Comparison of ENCODE assay signal across 32 mouse cellular contexts in the genomic region with DNA sequence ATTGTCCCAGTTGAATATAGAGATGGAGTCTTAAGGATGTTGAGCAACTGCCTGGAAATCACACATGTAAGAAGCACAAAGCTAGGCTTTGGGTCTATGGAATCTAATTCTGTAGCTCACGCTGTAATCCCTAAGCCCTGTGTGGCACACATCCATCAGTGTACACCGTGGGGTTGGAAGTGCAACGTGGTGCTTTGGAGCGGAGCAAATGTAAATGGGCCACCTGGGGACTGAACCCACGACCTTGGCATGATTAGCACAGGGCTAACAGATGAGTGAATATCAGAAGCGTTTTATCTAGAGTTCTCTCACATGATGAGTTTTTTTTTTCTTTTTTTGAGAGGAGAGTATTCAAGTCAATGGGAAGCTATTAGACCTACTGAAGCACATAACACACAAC.
DNase-seq lines count a peak whose midpoint lies in the region; ATAC-seq lines count a peak whose summit lies in the region.
"Had no signal": no experiment of that assay in that cellular context is flagged by ENCODE, and none has a peak within 500 bp of the region (broad histone marks: within the 10 kb centered on the region; RNA-seq: fewer than 3 reads in every experiment).

No protein-coding gene starts in this region.

- no peak overlapping the region for H3K27ac ChIP-seq in hindbrain, embryonic 12.5 days
- no peak overlapping the region for H3K27ac ChIP-seq in hindbrain, embryonic 10.5 days
- no peak overlapping the region for H3K27ac ChIP-seq in neural tube, embryonic 11.5 days (ENCODE audit: low read depth, low read length)
- no peak overlapping the region for H3K27ac ChIP-seq in neural tube, embryonic 15.5 days (replicated peaks)
- H3K27ac ChIP-seq: embryonic facial prominence, embryonic 10.5 days; embryonic facial prominence, embryonic 15.5 days; forebrain, embryonic 13.5 days; heart, embryonic 10.5 days; heart, embryonic 15.5 days; kidney, postnatal 0 days; limb, embryonic 10.5 days; limb, embryonic 15.5 days; liver, embryonic 13.5 days had no signal

- H3K9ac ChIP-seq in hindbrain, embryonic 12.5 days, result no peak overlapping the region
- H3K9ac ChIP-seq in neural tube, embryonic 11.5 days (ENCODE audit: low read length), result no peak overlapping the region
- H3K9ac ChIP-seq in neural tube, embryonic 15.5 days (replicated peaks), result no peak overlapping the region
- H3K9ac ChIP-seq: embryonic facial prominence, embryonic 15.5 days; forebrain, embryonic 13.5 days; heart, embryonic 15.5 days; limb, embryonic 15.5 days; liver, embryonic 13.5 days had no signal

- H3K36me3 ChIP-seq in hindbrain, embryonic 12.5 days, result no peaks in the 10 kb centered on the region
- no peaks in the 10 kb centered on the region for H3K36me3 ChIP-seq in hindbrain, embryonic 10.5 days
- no peaks in the 10 kb centered on the region for H3K36me3 ChIP-seq in neural tube, embryonic 11.5 days (ENCODE audit: control insufficient read depth, insufficient read depth, low read length)
- no peaks in the 10 kb centered on the region for H3K36me3 ChIP-seq in neural tube, embryonic 15.5 days
- H3K36me3 ChIP-seq: embryonic facial prominence, embryonic 10.5 days; embryonic facial prominence, embryonic 15.5 days; heart, embryonic 10.5 days; heart, embryonic 15.5 days; limb, embryonic 10.5 days; limb, embryonic 15.5 days; liver, embryonic 13.5 days had no signal

- H3K4me1 ChIP-seq in hindbrain, embryonic 12.5 days, result no peaks in the 10 kb centered on the region
- no peaks in the 10 kb centered on the region for H3K4me1 ChIP-seq in hindbrain, embryonic 10.5 days (replicated peaks)
- H3K4me1 ChIP-seq in neural tube, embryonic 11.5 days (ENCODE audit: control insufficient read depth, insufficient read depth, low read length), result no peaks in the 10 kb centered on the region
- no peaks in the 10 kb centered on the region for H3K4me1 ChIP-seq in neural tube, embryonic 15.5 days
- H3K4me1 ChIP-seq: embryonic facial prominence, embryonic 10.5 days; embryonic facial prominence, embryonic 15.5 days; forebrain, embryonic 13.5 days; heart, embryonic 10.5 days; heart, embryonic 15.5 days; limb, embryonic 10.5 days; limb, embryonic 15.5 days; liver, embryonic 13.5 days; megakaryocyte, embryonic 14.5 days had no signal

- DNase-seq in cerebellum, postnatal 10 days, result peak; percentile 26 to 61
- DNase-seq in cerebellum, postnatal 36 days, result no peak
- no peak for DNase-seq in hindbrain, embryonic 10.5 days (ENCODE audit: low spot score)
- DNase-seq in neural tube, embryonic 11.5 days (ENCODE audit: low spot score), result peak; percentile 68
- DNase-seq: adrenal gland, adult 2 months; adrenal gland, postnatal 36 days; cerebellum, adult 8-10 months; gastrocnemius, postnatal 25 days; heart, adult 11 months; kidney, adult 8-10 months; kidney, postnatal 4 days; liver, embryonic 13.5 days; lung, adult 18-20 months; lung, postnatal 4 days; spleen, adult 18-20 months; thymus, postnatal 14 days had no signal

- H3K4me2 ChIP-seq in hindbrain, embryonic 12.5 days (replicated peaks), result no peak overlapping the region
- H3K4me2 ChIP-seq in neural tube, embryonic 11.5 days (ENCODE audit: low read depth), result no peak overlapping the region
- H3K4me2 ChIP-seq in neural tube, embryonic 15.5 days, result no peak overlapping the region
- H3K4me2 ChIP-seq: embryonic facial prominence, embryonic 15.5 days; forebrain, embryonic 13.5 days; heart, embryonic 15.5 days; limb, embryonic 15.5 days; liver, embryonic 13.5 days had no signal

- no peaks in the 10 kb centered on the region for H3K9me3 ChIP-seq in hindbrain, embryonic 12.5 days (replicated peaks)
- H3K9me3 ChIP-seq in hindbrain, embryonic 10.5 days, result no peaks in the 10 kb centered on the region
- no peaks in the 10 kb centered on the region for H3K9me3 ChIP-seq in neural tube, embryonic 11.5 days (ENCODE audit: control insufficient read depth, low read length)
- H3K9me3 ChIP-seq in neural tube, embryonic 15.5 days (replicated peaks), result no peaks in the 10 kb centered on the region
- H3K9me3 ChIP-seq: embryonic facial prominence, embryonic 10.5 days; embryonic facial prominence, embryonic 15.5 days; forebrain, embryonic 13.5 days; heart, embryonic 10.5 days; heart, embryonic 15.5 days; limb, embryonic 10.5 days; limb, embryonic 15.5 days had no signal

- no peak overlapping the region for H3K4me3 ChIP-seq in hindbrain, embryonic 12.5 days
- H3K4me3 ChIP-seq in hindbrain, embryonic 10.5 days, result no peak overlapping the region
- no peak overlapping the region for H3K4me3 ChIP-seq in neural tube, embryonic 11.5 days (ENCODE audit: low read depth, low read length)
- no peak overlapping the region for H3K4me3 ChIP-seq in neural tube, embryonic 15.5 days (replicated peaks)
- H3K4me3 ChIP-seq: embryonic facial prominence, embryonic 10.5 days; embryonic facial prominence, embryonic 15.5 days; forebrain, embryonic 13.5 days; heart, embryonic 10.5 days; heart, embryonic 15.5 days; limb, embryonic 10.5 days; limb, embryonic 15.5 days; liver, embryonic 13.5 days; megakaryocyte, embryonic 14.5 days had no signal

- no peaks in the 10 kb centered on the region for H3K27me3 ChIP-seq in hindbrain, embryonic 12.5 days
- no peaks in the 10 kb centered on the region for H3K27me3 ChIP-seq in hindbrain, embryonic 10.5 days (ENCODE audit: insufficient read depth, poor library complexity, severe bottlenecking)
- no peaks in the 10 kb centered on the region for H3K27me3 ChIP-seq in neural tube, embryonic 11.5 days (ENCODE audit: control insufficient read depth, insufficient read depth, low read length)
- no peaks in the 10 kb centered on the region for H3K27me3 ChIP-seq in neural tube, embryonic 15.5 days (replicated peaks)
- H3K27me3 ChIP-seq: CH12.LX; embryonic facial prominence, embryonic 15.5 days; forebrain, embryonic 13.5 days; heart, embryonic 15.5 days; limb, embryonic 15.5 days; liver, embryonic 13.5 days; megakaryocyte, embryonic 14.5 days had no signal

- 46% methylated on average over 6 of the region's 6 CpGs for WGBS in hindbrain, embryonic 12.5 days
- 71% methylated on average over 6 of the region's 6 CpGs for WGBS in hindbrain, embryonic 10.5 days
- 58% methylated on average over 6 of the region's 6 CpGs for WGBS in neural tube, embryonic 11.5 days
- 30% methylated on average over 6 of the region's 6 CpGs for WGBS in neural tube, embryonic 15.5 days

- peak; percentile 63; the same call in 1 of the 2 replicates for ATAC-seq in hindbrain, embryonic 12.5 days (ENCODE audit: low FRiP score)
- peak; percentile 78 for ATAC-seq in neural tube, embryonic 11.5 days (ENCODE audit: insufficient read depth, low FRiP score, low TSS enrichment)
- ATAC-seq in neural tube, embryonic 15.5 days (ENCODE audit: low FRiP score), result no peak
- ATAC-seq in megakaryocyte-erythroid progenitor cell, adult 5-6 weeks (replicated peaks; ENCODE audit: low FRiP score, low TSS enrichment, poor library complexity, severe bottlenecking), result no peak
- ATAC-seq: activated CD4-positive, CD25-positive, alpha-beta regulatory T cell, adult 4 months; forebrain, embryonic 13.5 days; intestine, embryonic 16.5 days; lung, postnatal 0 days had no signal

Comparison
In these comparisons a context has a peak if more than half of its experiments do, and no peak if none do; other contexts are left out.
1. DNase-seq: peak in cerebellum, postnatal 10 days (2 of 2) and neural tube, embryonic 11.5 days (single experiment); none in cerebellum, postnatal 36 days (0 of 2) and hindbrain, embryonic 10.5 days (single experiment).
2. ATAC-seq: peak in hindbrain, embryonic 12.5 days (single experiment) and neural tube, embryonic 11.5 days (single experiment); none in neural tube, embryonic 15.5 days (single experiment) and megakaryocyte-erythroid progenitor cell, adult 5-6 weeks (single experiment).